Mouse (Mus musculus) NIH3T3 (cell line): ENCODE measurements at regions not wholly inside any gene's neighbourhood (a gene's known extent, or its start where the extent isn't known, plus 50 kb on each side); places are given as distances from the start of the nearest gene placed in this dataset.

Source experiments
- DNase-seq: peaks from one replicate; pipeline ENCODE4 v3.0.0-alpha.2; 2012; ENCODE audit warnings: low read depth

- DNase-seq = no peak
These were observed 314.0 kb upstream of the Agtr1b start for GRCm38 (mm10) chr3:20680944-20681494.

GRCm38 (mm10) chr3:20661883-20662282, 294.9 kb upstream of the Agtr1b start:
- no peak for DNase-seq

- DNase-seq = peak; percentile 37
These were observed 288.4 kb upstream of the Agtr1b start for GRCm38 (mm10) chr3:20655345-20655744.
